Mouse (Mus musculus) E14TG2a.4 (cell line): ENCODE data around the gene Tead4.
A peak's percentile ranks its signal among the peaks of the same experiment; 100 is the strongest.

Experiments used
- H3K27me3 ChIP-seq: 2 replicates; pipeline ENCODE4 v1.6.1; 2014; ENCODE audit warnings: low read length, control low read depth; ENCODE audit not compliant: insufficient read depth
- H3K36me3 ChIP-seq: 2 replicates; pipeline ENCODE4 v1.6.1; 2014; ENCODE audit warnings: low read length, control low read depth; ENCODE audit not compliant: insufficient read depth
- H3K4me1 ChIP-seq: replicated peaks from 2 replicates; pipeline ENCODE4 v1.6.1; 2014; ENCODE audit warnings: low read depth, low read length, control low read depth
- H3K4me3 ChIP-seq: replicated peaks from 2 replicates; pipeline ENCODE4 v1.5.1; 2014; ENCODE audit warnings: mild to moderate bottlenecking, low read length
- H3K9me3 ChIP-seq: 2 replicates; pipeline ENCODE4 v1.6.1; 2014; ENCODE audit warnings: low read length, control low read depth
- CTCF ChIP-seq: conservative IDR thresholded peaks from 2 replicates; pipeline ENCODE4 v1.5.1; 2014; ENCODE audit warnings: low read length
- NANOG ChIP-seq: IDR thresholded peaks from 2 replicates; pipeline ENCODE4 v1.6.1; 2014; ENCODE audit warnings: borderline replicate concordance, low read length, mixed read lengths
- POU5F1 ChIP-seq: IDR thresholded peaks from 2 replicates; pipeline ENCODE4 v1.6.1; 2014; ENCODE audit warnings: low read length, borderline replicate concordance

The Tead4 gene

GRCm38 (mm10) chr6:128237102-128237763 lies 63.4 kb downstream of the Tead4 start:
- H3K4me3 ChIP-seq: no peak overlapping the region
- TF ChIP-seq NANOG (no peak), CTCF (no peak), POU5F1 (no peak)
- H3K27me3 ChIP-seq: no peaks in the 10 kb centered on the region
- H3K4me1 ChIP-seq: peaks cover 16% of the 10 kb centered on the region
- H3K36me3 ChIP-seq: peaks cover 59% of the 10 kb centered on the region
- H3K9me3 ChIP-seq: no peaks in the 10 kb centered on the region

GRCm38 (mm10) chr6:128236581-128236980 lies 64.0 kb downstream of the Tead4 start:
- peaks cover 57% of the 10 kb centered on the region for H3K36me3 ChIP-seq
- peaks cover 16% of the 10 kb centered on the region for H3K4me1 ChIP-seq
- no peaks in the 10 kb centered on the region for H3K9me3 ChIP-seq
- H3K27me3 ChIP-seq: no peaks in the 10 kb centered on the region
- no peak for TF ChIP-seq POU5F1
- no peak for TF ChIP-seq CTCF
- no peak for TF ChIP-seq NANOG
- H3K4me3 ChIP-seq: no peak overlapping the region

GRCm38 (mm10) chr6:128234206-128234605 lies 66.4 kb downstream of the Tead4 start:
- TF ChIP-seq NANOG (no peak), CTCF (peak; percentile 34)
- H3K27me3 ChIP-seq: no peaks in the 10 kb centered on the region

GRCm38 (mm10) chr6:128232216-128232615 lies 68.4 kb downstream of the Tead4 start:
- TF ChIP-seq POU5F1 (no peak), NANOG (no peak), CTCF (no peak)
- no peak overlapping the region for H3K4me3 ChIP-seq
- H3K27me3 ChIP-seq: no peaks in the 10 kb centered on the region
- H3K9me3 ChIP-seq: no peaks in the 10 kb centered on the region
- H3K36me3 ChIP-seq: peaks cover 58% of the 10 kb centered on the region
- H3K4me1 ChIP-seq: peaks cover 34% of the 10 kb centered on the region

More at GRCm38 (mm10) chr6:128234206-128234605, 66.4 kb downstream of the Tead4 start:
- H3K36me3 ChIP-seq: peaks cover 54% of the 10 kb centered on the region
- H3K4me1 ChIP-seq: peaks cover 26% of the 10 kb centered on the region
- no peaks in the 10 kb centered on the region for H3K9me3 ChIP-seq
- no peak overlapping the region for H3K4me3 ChIP-seq

GRCm38 (mm10) chr6:128231741-128232140 lies 68.9 kb downstream of the Tead4 start:
- Histone ChIP-seq H3K4me3 (no peak overlapping the region), H3K4me1 (peaks cover 32% of the 10 kb centered on the region), H3K9me3 (no peaks in the 10 kb centered on the region), H3K36me3 (peaks cover 60% of the 10 kb centered on the region), H3K27me3 (no peaks in the 10 kb centered on the region)
- TF ChIP-seq NANOG (no peak), POU5F1 (no peak)

- 0 out of 2 replicates have a peak overlapping the region, but pooled peaks have one; percentile 2 for H3K4me3 ChIP-seq
- peaks cover 40% of the 10 kb centered on the region for H3K4me1 ChIP-seq
- H3K27me3 ChIP-seq: no peaks in the 10 kb centered on the region
- TF ChIP-seq POU5F1 (no peak), CTCF (peak; percentile 40)
- no peaks in the 10 kb centered on the region for H3K9me3 ChIP-seq
- peaks cover 52% of the 10 kb centered on the region for H3K36me3 ChIP-seq
Measured at GRCm38 (mm10) chr6:128227438-128228017, 73.1 kb downstream of the Tead4 start.

GRCm38 (mm10) chr6:128226941-128227340 lies 73.7 kb downstream of the Tead4 start:
- Histone ChIP-seq H3K9me3 (no peaks in the 10 kb centered on the region), H3K4me1 (peaks cover 40% of the 10 kb centered on the region), H3K36me3 (peaks cover 47% of the 10 kb centered on the region), H3K27me3 (no peaks in the 10 kb centered on the region), H3K4me3 (no peak overlapping the region)
- TF ChIP-seq NANOG (no peak), CTCF (no peak), POU5F1 (no peak)

GRCm38 (mm10) chr6:128225846-128226176 lies 74.8 kb downstream of the Tead4 start:
- H3K4me1 ChIP-seq: peaks cover 45% of the 10 kb centered on the region
- no peaks in the 10 kb centered on the region for H3K9me3 ChIP-seq
- H3K4me3 ChIP-seq: no peak overlapping the region
- no peaks in the 10 kb centered on the region for H3K27me3 ChIP-seq
- TF ChIP-seq CTCF (no peak), NANOG (no peak), POU5F1 (no peak)
- peaks cover 43% of the 10 kb centered on the region for H3K36me3 ChIP-seq
